Mouse (Mus musculus): ENCODE data around the gene Swt1. TPM values are rescaled to one million over a fixed set of nuclear protein-coding genes. Genes with fewer than 3 reads are reported as not detected.

The Swt1 gene
- polyA plus RNA-seq, 1 experiment from 2014 or later, result 27.6 TPM

DNA sequence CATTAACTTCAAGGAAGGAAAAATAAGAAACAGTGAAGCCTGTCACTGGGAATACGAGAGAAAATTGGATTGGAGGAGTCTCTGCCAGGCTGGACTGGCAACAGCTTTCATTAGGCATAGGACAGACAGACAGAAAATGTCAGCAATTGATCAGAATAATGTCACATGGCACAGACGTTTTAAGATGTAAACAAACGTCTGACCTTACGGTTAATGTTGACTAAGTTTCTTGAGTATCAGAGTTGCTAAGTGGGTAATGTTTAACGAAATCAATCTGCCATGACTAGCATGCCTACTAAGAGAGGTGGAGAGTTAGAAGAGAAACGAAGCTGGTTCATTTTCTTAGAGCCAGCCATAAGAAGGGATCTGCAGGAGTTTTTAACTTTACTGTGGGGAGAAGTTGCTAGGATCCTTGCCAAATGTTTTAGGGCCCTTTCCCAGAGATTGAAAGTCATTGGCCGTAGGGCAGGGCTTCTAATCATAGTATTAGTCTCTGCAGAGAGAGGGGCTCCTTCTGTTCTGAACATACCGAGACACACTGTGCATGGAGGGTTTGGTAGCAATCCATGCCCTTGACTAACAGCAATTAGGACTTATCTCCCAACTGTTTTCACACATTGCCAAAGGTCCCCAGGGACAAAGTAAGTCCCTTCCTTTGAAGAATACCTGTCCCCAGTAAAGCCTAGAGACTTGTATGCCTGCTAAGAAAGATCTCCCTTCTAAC is 86.8 kb downstream of the Swt1 start:
- ATAC-seq (ENCODE audit: low FRiP score, low TSS enrichment), result no peak
- 37% methylated on average over 8 of the region's 8 CpGs for WGBS
- Histone ChIP-seq H3K9me3 (ENCODE audit: control insufficient read depth, low read length) (no peaks in the 10 kb centered on the region), H3K27me3 (ENCODE audit: control insufficient read depth, insufficient read depth, low read length) (no peaks in the 10 kb centered on the region), H3K27ac (ENCODE audit: low read depth, low read length) (peak overlapping the region; percentile 86), H3K4me3 (ENCODE audit: low read length) (no peak overlapping the region), H3K36me3 (ENCODE audit: control insufficient read depth, insufficient read depth, low read length) (no peaks in the 10 kb centered on the region), H3K4me1 (ENCODE audit: control insufficient read depth, insufficient read depth, low read length) (peaks cover 8% of the 10 kb centered on the region; the same call in 1 of the 2 replicates), H3K9ac (ENCODE audit: low read depth, low read length) (no peak overlapping the region), H3K4me2 (replicated peaks; ENCODE audit: low read depth, low read length) (peak overlapping the region; percentile 19; the same call in 1 of the 2 replicates)

DNA sequence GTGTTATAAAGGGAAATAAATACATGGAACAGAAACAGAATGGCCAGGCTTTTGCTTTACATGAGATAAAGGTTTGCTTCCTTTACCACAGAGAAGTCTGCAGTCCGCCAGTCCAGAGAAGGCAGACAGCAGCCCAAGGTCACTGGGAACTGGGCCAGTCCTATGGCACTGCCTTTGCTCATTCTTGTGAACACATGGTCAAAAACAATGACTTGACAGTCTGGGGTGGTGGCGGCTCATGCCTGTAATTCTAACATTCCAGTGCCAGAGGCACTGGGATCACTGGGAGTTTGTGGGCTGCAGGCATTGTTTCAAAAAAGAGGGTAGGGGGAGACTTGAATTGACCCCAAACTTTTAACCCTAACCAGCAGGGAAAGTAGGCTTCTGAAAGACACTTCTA is 89.3 kb downstream of the Swt1 start:
- no peaks in the 10 kb centered on the region for H3K36me3 ChIP-seq (ENCODE audit: control insufficient read depth, insufficient read depth, low read length)
- 72% methylated on average over 2 of the region's 2 CpGs for WGBS
- H3K9ac ChIP-seq (ENCODE audit: low read depth, low read length), result no peak overlapping the region
- ATAC-seq (ENCODE audit: low FRiP score, low TSS enrichment), result no peak
- H3K4me1 ChIP-seq (ENCODE audit: control insufficient read depth, insufficient read depth, low read length), result peaks cover 8% of the 10 kb centered on the region; the same call in 1 of the 2 replicates
- H3K4me2 ChIP-seq (replicated peaks; ENCODE audit: low read depth, low read length), result no peak overlapping the region
- H3K27me3 ChIP-seq (ENCODE audit: control insufficient read depth, insufficient read depth, low read length), result no peaks in the 10 kb centered on the region
- H3K27ac ChIP-seq (ENCODE audit: low read depth, low read length), result no peak overlapping the region
- no peak overlapping the region for H3K4me3 ChIP-seq (ENCODE audit: low read length)
- no peaks in the 10 kb centered on the region for H3K9me3 ChIP-seq (ENCODE audit: control insufficient read depth, low read length)

DNA sequence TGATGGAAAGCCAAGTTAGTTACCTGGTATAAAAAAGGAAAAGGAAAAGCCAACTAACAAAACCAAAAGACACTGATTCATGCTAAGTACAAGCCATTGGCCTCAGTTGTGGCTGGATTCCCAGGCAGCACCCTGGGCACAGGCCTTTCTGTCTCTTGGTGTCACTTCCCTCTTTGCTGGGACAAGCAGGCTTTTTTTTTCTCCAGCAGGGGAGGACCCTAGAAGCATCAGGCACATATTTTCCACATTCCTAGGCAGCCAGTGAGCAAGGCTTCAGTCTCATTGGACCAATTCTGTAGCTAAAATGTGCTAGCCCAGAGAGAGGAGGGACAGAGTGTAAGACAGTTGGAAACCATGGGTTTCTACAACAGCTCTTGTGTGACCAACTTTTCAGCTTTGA is 90.0 kb downstream of the Swt1 start:
- Histone ChIP-seq H3K27me3 (ENCODE audit: control insufficient read depth, insufficient read depth, low read length) (no peaks in the 10 kb centered on the region), H3K4me2 (replicated peaks; ENCODE audit: low read depth, low read length) (no peak overlapping the region), H3K4me3 (ENCODE audit: low read length) (no peak overlapping the region), H3K27ac (ENCODE audit: low read depth, low read length) (no peak overlapping the region), H3K4me1 (ENCODE audit: control insufficient read depth, insufficient read depth, low read length) (peaks cover 8% of the 10 kb centered on the region; the same call in 1 of the 2 replicates), H3K9me3 (ENCODE audit: control insufficient read depth, low read length) (no peaks in the 10 kb centered on the region), H3K36me3 (ENCODE audit: control insufficient read depth, insufficient read depth, low read length) (no peaks in the 10 kb centered on the region), H3K9ac (ENCODE audit: low read depth, low read length) (no peak overlapping the region)
- ATAC-seq (ENCODE audit: low FRiP score, low TSS enrichment), result no peak

DNA sequence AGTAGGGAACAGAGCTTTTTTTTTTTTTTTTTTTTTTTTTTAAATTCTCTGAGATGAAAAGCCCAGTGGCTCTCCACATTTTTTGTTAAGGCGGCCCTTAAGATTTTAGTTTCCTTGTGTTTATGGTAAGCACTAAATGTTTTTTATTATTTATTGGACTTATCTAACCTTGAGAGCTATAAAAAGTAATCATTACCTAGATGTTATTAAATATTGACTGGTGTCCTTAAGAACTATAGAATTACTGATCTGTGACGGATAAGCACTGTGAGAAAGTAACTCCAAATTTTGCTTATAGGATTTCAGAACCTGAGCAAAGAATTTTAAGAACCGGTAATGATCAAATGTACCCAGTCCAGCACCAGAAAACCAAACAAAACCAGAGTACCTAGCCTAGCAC is 95.4 kb downstream of the Swt1 start:
- no peak overlapping the region for H3K4me3 ChIP-seq (ENCODE audit: low read length)
- no peak for ATAC-seq (ENCODE audit: low FRiP score, low TSS enrichment)
- H3K36me3 ChIP-seq (ENCODE audit: control insufficient read depth, insufficient read depth, low read length), result no peaks in the 10 kb centered on the region
- no peaks in the 10 kb centered on the region for H3K4me1 ChIP-seq (ENCODE audit: control insufficient read depth, insufficient read depth, low read length)
- 81% methylated on average over 3 of the region's 3 CpGs for WGBS
- no peak overlapping the region for H3K9ac ChIP-seq (ENCODE audit: low read depth, low read length)
- no peaks in the 10 kb centered on the region for H3K27me3 ChIP-seq (ENCODE audit: control insufficient read depth, insufficient read depth, low read length)
- no peak overlapping the region for H3K27ac ChIP-seq (ENCODE audit: low read depth, low read length)
- no peak overlapping the region for H3K4me2 ChIP-seq (replicated peaks; ENCODE audit: low read depth, low read length)
- no peaks in the 10 kb centered on the region for H3K9me3 ChIP-seq (ENCODE audit: control insufficient read depth, low read length)

DNA sequence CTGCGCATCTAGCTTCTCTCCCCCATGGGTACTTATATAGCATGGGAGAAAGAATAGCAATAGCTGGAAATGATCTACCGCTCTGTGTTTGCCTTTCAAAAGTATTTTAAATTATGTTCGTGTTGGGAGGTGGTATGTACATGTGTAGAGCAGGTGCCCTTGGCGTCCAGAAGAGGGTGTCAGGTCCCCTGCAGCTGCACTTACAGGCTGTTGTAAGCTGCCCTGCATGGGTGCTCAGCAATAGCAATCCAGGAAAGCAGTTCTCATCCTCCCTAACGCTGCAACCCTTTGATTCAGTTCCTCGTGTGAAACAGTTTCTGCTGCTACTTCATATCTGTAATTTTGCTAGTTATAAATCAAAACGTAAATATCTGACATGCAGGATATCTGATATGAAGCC is 98.7 kb downstream of the Swt1 start:
- no peaks in the 10 kb centered on the region for H3K27me3 ChIP-seq (ENCODE audit: control insufficient read depth, insufficient read depth, low read length)
- no peak overlapping the region for H3K4me3 ChIP-seq (ENCODE audit: low read length)
- no peaks in the 10 kb centered on the region for H3K4me1 ChIP-seq (ENCODE audit: control insufficient read depth, insufficient read depth, low read length)
- 0 out of 2 replicates have a peak, but pooled peaks have one; percentile 66 for ATAC-seq (ENCODE audit: low FRiP score, low TSS enrichment)
- H3K9me3 ChIP-seq (ENCODE audit: control insufficient read depth, low read length), result no peaks in the 10 kb centered on the region
- H3K27ac ChIP-seq (ENCODE audit: low read depth, low read length), result no peak overlapping the region
- H3K4me2 ChIP-seq (replicated peaks; ENCODE audit: low read depth, low read length), result no peak overlapping the region
- no peak overlapping the region for H3K9ac ChIP-seq (ENCODE audit: low read depth, low read length)
- H3K36me3 ChIP-seq (ENCODE audit: control insufficient read depth, insufficient read depth, low read length), result no peaks in the 10 kb centered on the region
- WGBS, result 62% methylated on average over 7 of the region's 7 CpGs

DNA sequence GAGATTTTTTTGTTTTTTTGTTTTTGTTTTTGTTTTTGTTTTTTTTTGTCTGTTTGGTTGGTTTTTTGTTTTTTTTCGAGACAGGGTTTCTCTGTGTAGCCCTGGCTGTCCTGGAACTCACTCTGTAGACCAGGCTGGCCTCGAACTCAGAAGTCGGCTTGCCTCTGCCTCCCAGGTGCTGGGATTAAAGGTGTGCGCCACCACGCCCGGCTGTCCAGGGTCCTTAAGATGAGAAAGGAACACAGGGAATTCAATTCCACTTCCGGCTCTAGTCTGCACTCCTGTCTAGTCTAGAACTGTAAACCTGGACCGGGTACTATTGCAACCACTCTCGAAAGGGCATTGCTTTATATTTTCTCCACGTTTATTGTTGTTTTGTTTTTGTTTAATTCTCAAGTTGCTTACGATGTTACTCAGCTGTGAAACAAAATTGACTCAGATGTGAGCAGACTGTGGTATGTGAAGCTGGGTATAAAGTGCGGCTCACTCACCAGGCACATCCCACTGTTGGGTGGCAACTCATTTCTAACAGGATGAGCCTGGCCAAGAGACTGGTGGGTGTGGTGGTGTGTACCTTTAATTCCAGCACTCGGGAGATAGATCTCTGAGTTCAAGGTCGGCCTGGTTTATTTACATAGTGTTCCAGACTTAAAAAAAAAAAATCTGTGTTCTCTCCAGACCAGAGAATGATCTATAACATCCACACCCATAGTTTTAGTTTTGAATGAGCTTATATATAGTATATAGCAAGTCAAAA is 99.7 kb downstream of the Swt1 start:
- no peak overlapping the region for H3K27ac ChIP-seq (ENCODE audit: low read depth, low read length)
- H3K36me3 ChIP-seq (ENCODE audit: control insufficient read depth, insufficient read depth, low read length), result no peaks in the 10 kb centered on the region
- H3K27me3 ChIP-seq (ENCODE audit: control insufficient read depth, insufficient read depth, low read length), result no peaks in the 10 kb centered on the region
- H3K9ac ChIP-seq (ENCODE audit: low read depth, low read length), result no peak overlapping the region
- no peaks in the 10 kb centered on the region for H3K9me3 ChIP-seq (ENCODE audit: control insufficient read depth, low read length)
- H3K4me2 ChIP-seq (replicated peaks; ENCODE audit: low read depth, low read length), result no peak overlapping the region
- H3K4me3 ChIP-seq (ENCODE audit: low read length), result no peak overlapping the region
- H3K4me1 ChIP-seq (ENCODE audit: control insufficient read depth, insufficient read depth, low read length), result no peaks in the 10 kb centered on the region
- no peak for ATAC-seq (ENCODE audit: low FRiP score, low TSS enrichment)
- 82% methylated on average over 14 of the region's 14 CpGs for WGBS

DNA sequence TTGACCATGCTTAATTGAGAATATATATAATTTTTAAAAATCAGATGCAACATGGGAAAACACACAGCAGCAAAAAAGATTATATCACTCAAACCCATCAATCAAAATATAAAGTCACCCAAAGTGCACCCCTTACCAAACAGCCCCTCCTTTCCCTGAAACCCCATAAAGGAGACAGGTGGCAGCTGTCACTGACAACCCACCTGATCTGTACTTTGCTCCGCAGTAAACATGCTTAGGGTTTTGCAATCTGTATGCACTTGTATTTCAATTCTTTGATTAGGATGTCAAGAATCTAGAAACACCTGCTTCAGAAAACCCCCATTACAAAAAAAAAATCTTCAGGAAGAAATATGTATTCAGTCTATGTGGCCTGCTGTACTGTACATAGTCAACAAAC is 102.9 kb downstream of the Swt1 start:
- Histone ChIP-seq H3K27me3 (ENCODE audit: control insufficient read depth, insufficient read depth, low read length) (no peaks in the 10 kb centered on the region), H3K4me3 (ENCODE audit: low read length) (no peak overlapping the region), H3K4me1 (ENCODE audit: control insufficient read depth, insufficient read depth, low read length) (no peaks in the 10 kb centered on the region), H3K27ac (ENCODE audit: low read depth, low read length) (no peak overlapping the region), H3K36me3 (ENCODE audit: control insufficient read depth, insufficient read depth, low read length) (no peaks in the 10 kb centered on the region), H3K4me2 (replicated peaks; ENCODE audit: low read depth, low read length) (no peak overlapping the region), H3K9me3 (ENCODE audit: control insufficient read depth, low read length) (no peaks in the 10 kb centered on the region), H3K9ac (ENCODE audit: low read depth, low read length) (no peak overlapping the region)
- no peak for ATAC-seq (ENCODE audit: low FRiP score, low TSS enrichment)
- 59% methylated on average over 1 of the region's 1 CpGs for WGBS

DNA sequence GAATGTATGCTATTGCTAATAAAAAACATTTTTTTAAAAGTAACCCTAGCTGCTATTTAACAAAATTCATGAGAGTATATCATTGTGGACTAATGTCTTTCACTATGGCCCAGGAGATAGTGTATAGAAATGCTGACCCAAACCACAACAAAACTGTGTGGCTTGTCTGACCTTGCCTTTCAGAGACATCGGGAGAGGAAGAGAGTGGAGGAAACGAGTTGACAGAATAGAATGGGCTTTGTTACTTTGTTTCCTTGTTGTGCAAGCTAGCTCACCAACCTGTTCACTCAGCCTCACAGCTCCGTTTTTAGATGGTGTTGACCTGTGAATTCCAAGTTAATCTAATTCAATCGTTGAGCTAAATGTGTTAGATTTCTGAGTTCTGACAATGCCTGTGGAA is 107.8 kb downstream of the Swt1 start:
- 71% methylated on average over 4 of the region's 4 CpGs for WGBS
- Histone ChIP-seq H3K9me3 (ENCODE audit: control insufficient read depth, low read length) (no peaks in the 10 kb centered on the region), H3K4me2 (replicated peaks; ENCODE audit: low read depth, low read length) (no peak overlapping the region), H3K4me1 (ENCODE audit: control insufficient read depth, insufficient read depth, low read length) (no peaks in the 10 kb centered on the region), H3K9ac (ENCODE audit: low read depth, low read length) (no peak overlapping the region), H3K27ac (ENCODE audit: low read depth, low read length) (no peak overlapping the region), H3K27me3 (ENCODE audit: control insufficient read depth, insufficient read depth, low read length) (no peaks in the 10 kb centered on the region), H3K36me3 (ENCODE audit: control insufficient read depth, insufficient read depth, low read length) (no peaks in the 10 kb centered on the region), H3K4me3 (ENCODE audit: low read length) (no peak overlapping the region)
- no peak for ATAC-seq (ENCODE audit: low FRiP score, low TSS enrichment)

DNA sequence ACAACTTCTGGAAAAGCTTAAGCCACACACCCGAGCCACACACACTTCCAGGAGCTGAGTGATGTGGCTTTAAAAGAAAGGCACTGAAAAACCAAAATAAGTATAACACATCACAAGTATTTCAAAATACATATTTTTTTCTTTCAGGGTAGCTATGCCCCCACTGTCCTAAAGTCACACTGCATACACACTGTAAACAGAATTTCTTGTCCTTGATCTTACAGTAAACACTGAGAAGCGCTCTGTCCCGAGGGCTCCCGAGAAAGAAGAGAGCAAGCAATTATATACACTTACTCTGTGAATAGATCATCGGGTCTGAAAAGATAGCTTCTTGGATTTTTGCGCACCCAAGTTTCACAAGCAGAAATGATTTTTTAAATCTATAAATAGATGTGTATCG is 109.0 kb downstream of the Swt1 start:
- no peaks in the 10 kb centered on the region for H3K27me3 ChIP-seq (ENCODE audit: control insufficient read depth, insufficient read depth, low read length)
- no peak overlapping the region for H3K4me3 ChIP-seq (ENCODE audit: low read length)
- 87% methylated on average over 7 of the region's 7 CpGs for WGBS
- no peak overlapping the region for H3K9ac ChIP-seq (ENCODE audit: low read depth, low read length)
- no peak for ATAC-seq (ENCODE audit: low FRiP score, low TSS enrichment)
- no peak overlapping the region for H3K4me2 ChIP-seq (replicated peaks; ENCODE audit: low read depth, low read length)
- H3K9me3 ChIP-seq (ENCODE audit: control insufficient read depth, low read length), result no peaks in the 10 kb centered on the region
- H3K4me1 ChIP-seq (ENCODE audit: control insufficient read depth, insufficient read depth, low read length), result no peaks in the 10 kb centered on the region
- no peak overlapping the region for H3K27ac ChIP-seq (ENCODE audit: low read depth, low read length)
- no peaks in the 10 kb centered on the region for H3K36me3 ChIP-seq (ENCODE audit: control insufficient read depth, insufficient read depth, low read length)
